Mouse (Mus musculus): Measurements from ENCODE around the gene Hs2st1.

Gene Hs2st1

DNA sequence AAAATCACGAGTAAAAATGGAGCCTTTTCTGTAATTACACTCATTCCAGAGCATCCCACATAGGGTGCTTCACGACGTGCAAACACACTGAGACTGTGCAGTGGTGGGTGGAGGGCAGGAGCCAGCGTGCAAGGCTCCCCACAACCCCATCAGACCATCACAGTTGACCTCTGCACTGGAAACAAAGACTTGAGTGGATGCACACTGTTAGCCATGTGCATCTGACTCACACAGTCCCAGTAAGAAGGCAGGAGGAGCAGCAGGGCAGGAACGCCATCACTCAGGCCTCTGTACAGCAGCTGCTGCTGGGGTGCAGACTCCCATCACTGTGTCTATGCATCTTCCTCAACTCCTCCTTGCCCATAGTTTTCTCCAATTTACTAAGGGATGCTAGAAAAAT lies 75.1 kb downstream of the Hs2st1 start:
- ChIA-PET POLR2A (no interaction called here), CTCF (interaction anchor here in 1 of 4 experiments (0.6 kb wide), 1 partner anchor 225 kb away, joined by 3 read pairs; no protein-coding TSS in a partner anchor)

DNA sequence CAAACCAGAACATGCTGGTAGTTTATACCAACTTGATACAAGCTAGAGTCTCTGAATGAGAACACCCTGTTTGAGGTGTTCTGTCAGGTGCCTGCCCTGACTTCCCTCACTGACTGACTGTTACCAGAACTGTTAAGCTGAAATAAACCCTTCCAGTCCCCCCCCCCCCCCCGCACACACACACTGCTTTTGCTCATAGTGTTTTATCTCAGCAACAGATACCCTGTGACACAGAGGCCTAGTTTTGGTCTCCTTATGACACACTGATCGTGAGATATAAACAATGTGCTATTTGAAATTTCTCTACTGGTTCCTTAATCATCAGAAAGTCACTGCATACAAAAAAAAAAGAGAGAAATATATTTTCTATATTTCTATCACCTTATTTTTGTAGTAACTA lies 81.2 kb downstream of the Hs2st1 start:
- ChIA-PET POLR2A (interaction anchor here in 2 of 4 experiments (0.5 to 1.4 kb wide), 3 partner anchors 10 to 1269 kb away, joined by 4 to 7 read pairs (median 4); no protein-coding TSS in a partner anchor), CTCF (no interaction called here)

- POLR2A ChIA-PET = no interaction called here
- CTCF ChIA-PET = no interaction called here
Observed at GRCm38 (mm10) chr3:144480595-144480994, 89.4 kb downstream of the Hs2st1 start.

GRCm38 (mm10) chr3:144478427-144478794 lies 91.6 kb downstream of the Hs2st1 start:
- ChIA-PET CTCF (no interaction called here), POLR2A (interaction anchor here in 2 of 4 experiments (0.5 to 1.3 kb wide), 3 partner anchors 10 to 686 kb away, joined by 3 to 4 read pairs (median 4); no protein-coding TSS in a partner anchor)

DNA sequence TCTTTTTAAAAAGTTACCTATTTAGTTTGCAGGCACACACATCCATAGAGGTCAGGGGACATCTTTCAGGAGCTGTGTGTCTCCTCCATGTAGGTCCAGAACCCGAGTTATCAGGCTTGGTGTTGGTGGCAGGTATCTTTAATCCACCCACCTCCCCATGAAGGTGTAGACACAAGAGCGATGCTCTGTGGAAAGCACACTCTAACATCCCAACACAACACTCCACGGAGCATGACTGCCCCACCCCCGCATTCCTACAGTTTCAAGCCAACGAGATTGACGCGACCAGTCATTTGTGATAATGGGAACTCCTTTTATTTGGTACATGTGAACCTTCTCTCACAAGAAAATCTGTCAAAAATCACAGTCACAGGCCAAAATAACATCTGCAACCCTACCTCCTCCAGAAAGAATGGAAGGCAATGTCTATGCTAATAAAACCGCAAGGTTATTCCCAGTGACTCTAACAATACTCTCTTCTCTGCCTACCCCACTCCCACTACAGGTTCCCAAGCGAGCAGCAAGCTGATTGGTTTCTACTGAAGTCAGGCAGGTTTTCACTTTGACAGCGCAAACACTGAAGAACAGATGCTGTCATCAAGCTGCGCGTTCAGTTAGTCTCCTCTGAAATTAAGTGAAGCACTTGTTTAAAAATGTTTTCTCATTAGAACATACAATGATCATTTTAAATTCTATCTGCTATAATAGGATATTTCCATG lies 92.1 kb downstream of the Hs2st1 start:
- POLR2A ChIA-PET = interaction anchor here in 2 of 4 experiments (0.5 to 1.2 kb wide), 2 partner anchors 89 to 686 kb away, joined by 3 to 4 read pairs; no protein-coding TSS in a partner anchor
- CTCF ChIA-PET = no interaction called here

DNA sequence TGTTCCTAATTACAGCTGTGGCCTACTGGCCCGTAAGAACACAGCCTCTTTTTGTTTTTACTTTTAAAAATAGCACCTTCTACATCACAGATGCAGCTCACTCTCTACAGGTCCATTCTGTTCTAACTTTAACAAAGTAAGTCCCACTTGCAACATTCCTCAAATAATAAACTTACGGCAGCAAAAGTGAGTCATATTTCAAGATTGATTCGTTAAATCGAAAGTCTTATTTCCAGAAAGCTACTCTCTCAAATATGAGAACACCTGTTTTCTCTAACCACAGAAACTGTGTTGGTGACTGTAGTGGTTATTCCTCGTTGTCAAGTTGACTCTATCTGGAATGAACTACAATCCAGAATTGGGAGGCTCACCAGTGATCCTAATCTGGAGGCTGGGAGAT lies 94.1 kb downstream of the Hs2st1 start:
- POLR2A ChIA-PET = no interaction called here
- CTCF ChIA-PET = no interaction called here

GRCm38 (mm10) chr3:144474726-144475125 lies 95.3 kb downstream of the Hs2st1 start:
- ChIA-PET POLR2A (no interaction called here), CTCF (no interaction called here)

DNA sequence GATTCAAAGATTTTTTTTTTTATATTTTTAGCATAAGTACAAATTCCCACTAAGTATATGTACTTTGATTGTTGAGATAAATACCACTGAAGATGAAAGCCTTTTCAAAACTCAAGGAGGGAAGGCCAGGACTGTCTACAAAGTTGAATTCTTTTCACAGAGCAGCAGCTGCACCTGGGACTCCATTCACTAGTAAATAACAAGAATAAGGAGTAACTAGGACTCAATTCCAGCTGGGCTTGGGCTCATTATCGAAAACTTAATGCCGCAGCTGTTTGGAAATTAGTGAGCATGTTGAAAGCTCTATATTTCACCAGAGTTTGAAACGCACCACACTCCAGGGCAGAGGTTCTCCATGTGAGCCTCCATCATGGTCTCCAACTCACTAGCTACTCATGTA lies 98.0 kb downstream of the Hs2st1 start:
- ChIA-PET CTCF (interaction anchor here in 2 of 4 experiments (1.0 kb wide), 2 partner anchors 19 to 73 kb away, joined by 3 to 4 read pairs; no protein-coding TSS in a partner anchor), POLR2A (interaction anchor here in 2 of 4 experiments (1.2 to 1.9 kb wide), 4 partner anchors 10 to 99 kb away, joined by 3 to 7 read pairs (median 4); partner anchors contain the start of genes Hs2st1 (in 1 of the 2) and Selenof (in 1 of the 2))

DNA sequence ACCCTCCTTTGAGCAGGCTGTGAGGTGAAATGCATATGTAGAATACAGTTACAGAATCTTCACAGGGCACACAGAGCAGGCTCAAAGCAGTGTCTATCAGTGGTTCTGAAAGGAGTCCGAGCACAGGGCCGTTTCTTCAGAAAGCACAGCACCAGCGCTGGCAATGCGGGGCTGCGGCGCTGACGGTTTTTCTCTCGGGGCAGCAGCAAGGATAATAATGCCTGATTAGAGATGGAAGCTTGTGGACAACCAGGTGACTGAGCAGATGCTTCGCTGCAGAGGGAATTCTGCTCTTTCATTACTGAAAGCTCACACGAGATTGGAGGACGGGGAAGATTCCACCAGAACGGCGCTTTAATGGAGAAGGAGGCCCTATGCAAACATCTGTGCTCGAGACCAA lies 99.1 kb downstream of the Hs2st1 start:
- POLR2A ChIA-PET = interaction anchor here (0.6 to 1.9 kb wide), 6 partner anchors 8 to 100 kb away, joined by 3 to 8 read pairs (median 4); partner anchors contain the start of genes Hs2st1 (in 1 of the 4) and Selenof (in 1 of the 4)
- CTCF ChIA-PET = interaction anchor here in 2 of 4 experiments (0.6 to 0.7 kb wide), 2 partner anchors 56 to 902 kb away, joined by 3 to 4 read pairs; no protein-coding TSS in a partner anchor

DNA sequence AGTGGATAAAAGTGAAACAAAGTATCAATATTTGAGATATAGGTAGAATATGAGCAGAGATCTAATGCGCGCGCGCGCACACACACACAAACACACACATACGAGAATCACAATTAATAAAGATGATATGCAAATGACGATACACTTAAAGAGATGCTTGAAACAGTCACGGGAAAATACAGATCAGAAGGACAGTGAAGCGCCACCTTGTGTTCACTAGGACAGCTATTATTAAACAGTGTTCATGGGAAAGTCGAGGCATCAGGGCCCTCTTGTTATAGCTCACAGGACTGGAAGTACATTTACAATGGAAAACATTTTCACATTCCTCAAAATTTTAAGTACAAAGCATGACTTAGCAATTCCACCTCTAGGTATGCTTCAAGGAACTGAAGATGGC lies 102.5 kb downstream of the Hs2st1 start:
- ChIA-PET POLR2A (interaction anchor here in 1 of 4 experiments (1.1 kb wide), 1 partner anchor 113 kb away, joined by 3 read pairs; no protein-coding TSS in a partner anchor), CTCF (interaction anchor here (0.5 to 1.5 kb wide), 9 partner anchors 8 to 103 kb away, joined by 3 to 5 read pairs (median 3); partner anchors contain the start of genes Hs2st1 (in 1 of the 4) and Selenof (in 1 of the 4))

- ChIA-PET POLR2A (no interaction called here), CTCF (no interaction called here)
Observed at GRCm38 (mm10) chr3:144466108-144466678, 103.8 kb downstream of the Hs2st1 start.

DNA sequence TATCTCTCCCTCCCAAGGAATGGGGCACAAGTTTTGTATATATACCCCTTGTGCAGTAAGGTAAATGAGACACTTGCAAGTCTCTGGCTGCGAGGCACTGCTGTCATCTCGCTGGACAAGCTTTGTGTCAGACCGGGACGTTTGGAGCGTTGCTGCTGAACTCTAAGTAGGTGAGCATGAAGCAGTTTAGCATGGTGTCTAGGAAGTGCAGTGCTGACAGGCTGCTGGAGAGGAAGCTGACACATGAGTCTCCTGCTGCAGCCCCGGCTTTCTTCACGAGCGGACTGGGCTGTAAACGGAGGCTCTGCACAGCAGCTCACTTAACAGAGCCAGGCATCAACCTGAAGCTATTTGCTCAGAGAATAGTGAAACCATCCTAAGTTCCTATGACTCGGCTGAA lies 107.3 kb downstream of the Hs2st1 start:
- CTCF ChIA-PET = interaction anchor here in 1 of 4 experiments (0.5 to 1.0 kb wide), 2 partner anchors 257 to 1383 kb away, joined by 3 read pairs; partner anchors contain the start of gene Sh3glb1
- POLR2A ChIA-PET = interaction anchor here in 1 of 4 experiments (1.1 to 1.2 kb wide), 2 partner anchors 9 to 14 kb away, joined by 3 read pairs; no protein-coding TSS in a partner anchor

GRCm38 (mm10) chr3:144460183-144460788 lies 109.7 kb downstream of the Hs2st1 start:
- POLR2A ChIA-PET = no interaction called here
- CTCF ChIA-PET = no interaction called here

GRCm38 (mm10) chr3:144459285-144459697 lies 110.7 kb downstream of the Hs2st1 start:
- ChIA-PET CTCF (interaction anchor here in 2 of 4 experiments (0.9 to 1.1 kb wide), 2 partner anchors 8 to 60 kb away, joined by 3 read pairs; no protein-coding TSS in a partner anchor), POLR2A (interaction anchor here in 1 of 4 experiments (1.0 kb wide), 1 partner anchor 9 kb away, joined by 3 read pairs; no protein-coding TSS in a partner anchor)

DNA sequence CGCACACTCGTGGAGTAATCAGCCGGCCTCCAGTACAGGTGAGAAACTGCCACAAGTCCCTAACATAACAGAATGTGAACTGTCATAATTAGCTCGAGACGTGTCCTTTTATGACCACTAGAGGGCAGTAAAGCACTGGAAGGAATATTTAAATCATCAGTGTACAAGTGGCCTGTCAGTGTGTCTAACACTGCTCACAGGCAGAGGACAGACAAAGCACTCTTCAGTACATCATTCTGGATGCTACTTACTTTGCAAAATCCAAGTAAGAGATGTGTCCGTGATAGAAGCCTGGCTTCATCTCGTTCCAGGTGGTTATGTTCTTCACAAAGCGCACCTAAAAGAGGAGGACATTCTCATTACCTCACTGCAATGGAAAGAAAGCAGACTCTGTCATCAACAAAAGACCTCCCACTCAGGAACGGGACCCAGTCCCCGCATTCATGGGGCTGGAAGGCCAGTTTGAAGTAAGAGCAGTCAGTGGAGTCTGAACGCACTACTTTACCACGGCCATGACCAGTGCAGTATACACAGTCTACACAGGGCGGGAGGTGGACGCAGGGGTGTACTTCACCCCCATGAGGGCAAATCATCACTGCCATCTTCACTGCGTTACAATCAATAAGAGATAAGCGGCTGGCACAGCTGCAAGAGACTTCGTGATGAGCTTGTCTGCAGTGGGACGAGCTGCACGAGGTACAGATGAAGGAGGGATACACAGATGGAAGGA lies 116.1 kb downstream of the Hs2st1 start:
- ChIA-PET POLR2A (interaction anchor here in 1 of 4 experiments (1.6 kb wide), 1 partner anchor 117 kb away, joined by 4 read pairs; the partner anchor contains the start of genes Hs2st1 and Selenof), CTCF (interaction anchor here (0.5 to 1.6 kb wide), 34 partner anchors 9 to 1893 kb away, joined by 3 to 8 read pairs (median 3); partner anchors contain the start of genes Sh3glb1 (in 2 of the 4), Hs2st1 (in 1 of the 4) and Selenof (in 1 of the 4))

GRCm38 (mm10) chr3:144448977-144449376 lies 121.0 kb downstream of the Hs2st1 start:
- CTCF ChIA-PET = no interaction called here
- POLR2A ChIA-PET = interaction anchor here in 1 of 4 experiments (1.0 to 1.6 kb wide), 3 partner anchors 9 to 14 kb away, joined by 3 read pairs; no protein-coding TSS in a partner anchor

GRCm38 (mm10) chr3:144447917-144448316 lies 122.1 kb downstream of the Hs2st1 start:
- ChIA-PET CTCF (no interaction called here), POLR2A (interaction anchor here in 1 of 4 experiments (0.9 to 1.6 kb wide), 3 partner anchors 10 to 15 kb away, joined by 3 read pairs; no protein-coding TSS in a partner anchor)

DNA sequence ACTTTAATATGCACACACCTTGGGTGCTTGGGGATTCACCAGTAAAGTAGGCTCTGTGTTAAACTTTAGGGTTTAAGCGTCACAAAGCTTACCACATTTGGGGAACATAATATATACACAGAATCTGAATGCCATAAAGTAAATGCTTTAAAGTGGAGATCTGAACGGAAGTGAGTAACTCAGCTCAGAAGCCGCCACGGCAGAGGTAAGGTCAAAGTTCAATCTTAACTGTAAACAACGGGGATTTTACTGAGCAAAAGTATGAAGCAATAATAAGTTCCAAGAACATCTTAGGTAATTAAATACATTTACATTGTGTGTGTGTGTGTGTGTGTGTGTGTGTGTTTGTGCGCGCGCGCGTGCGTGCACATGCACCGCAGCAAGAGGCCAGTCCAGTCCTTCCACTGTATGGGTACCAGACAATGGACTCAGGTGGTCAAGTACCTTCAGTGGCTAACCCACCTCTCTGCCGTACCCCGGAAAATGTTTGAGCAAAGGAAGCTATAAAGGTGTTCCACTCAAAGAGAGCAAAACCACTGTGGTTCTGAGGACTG lies 123.8 kb downstream of the Hs2st1 start:
- POLR2A ChIA-PET = interaction anchor here in 1 of 4 experiments (0.9 to 1.4 kb wide), 3 partner anchors 11 to 61 kb away, joined by 3 to 4 read pairs (median 4); no protein-coding TSS in a partner anchor
- CTCF ChIA-PET = interaction anchor here in 1 of 4 experiments (0.7 kb wide), 1 partner anchor 41 kb away, joined by 5 read pairs; no protein-coding TSS in a partner anchor
